ENCODE assay signal across 8 mouse cellular contexts in the genomic region with DNA sequence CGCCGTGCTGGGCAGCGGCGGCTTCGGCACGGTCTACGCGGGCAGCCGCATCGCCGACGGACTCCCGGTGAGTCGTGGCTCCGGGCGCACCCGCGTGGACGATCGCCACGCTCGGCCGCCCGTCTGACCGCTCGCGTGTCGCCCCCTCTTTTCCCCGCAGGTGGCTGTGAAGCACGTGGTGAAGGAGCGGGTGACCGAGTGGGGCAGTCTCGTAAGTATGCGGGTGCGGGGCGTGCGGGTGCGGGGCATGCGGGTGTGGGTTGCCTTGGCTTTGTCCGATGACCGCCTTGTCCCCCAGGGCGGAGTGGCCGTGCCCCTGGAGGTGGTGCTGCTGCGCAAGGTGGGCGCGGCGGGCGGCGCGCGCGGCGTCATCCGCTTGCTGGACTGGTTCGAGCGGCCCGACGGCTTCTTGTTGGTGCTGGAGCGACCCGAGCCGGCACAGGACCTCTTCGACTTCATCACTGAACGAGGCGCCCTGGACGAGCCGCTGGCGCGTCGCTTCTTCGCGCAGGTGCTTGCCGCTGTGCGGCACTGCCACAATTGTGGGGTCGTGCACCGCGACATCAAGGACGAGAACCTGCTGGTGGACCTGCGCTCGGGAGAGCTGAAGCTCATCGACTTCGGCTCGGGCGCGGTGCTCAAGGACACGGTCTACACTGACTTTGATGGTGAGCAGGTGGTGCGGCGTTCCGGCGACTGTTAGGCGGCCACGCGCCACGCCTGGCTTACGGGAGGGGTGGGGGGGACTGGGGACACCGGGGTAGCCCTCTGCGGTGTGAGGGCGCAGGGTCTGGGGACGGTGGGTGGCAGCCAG. TPM values are rescaled to one million over a fixed set of nuclear protein-coding genes. Genes with fewer than 3 reads are reported as not detected.
DNase-seq lines count a peak whose midpoint lies in the region; ATAC-seq and TF ChIP-seq lines count a peak whose summit lies in the region.

No protein-coding gene starts in this region.

- no peaks in the 10 kb centered on the region for H3K27me3 ChIP-seq in heart, embryonic 13.5 days (replicated peaks)
- no peaks in the 10 kb centered on the region for H3K27me3 ChIP-seq in liver, embryonic 16.5 days (ENCODE audit: control insufficient read depth, insufficient read depth, low read depth, low read length)

- peak overlapping the region; percentile 63 for H3K4me3 ChIP-seq in cortical plate, adult 2 months (ENCODE audit: insufficient read depth, low read length)
- peak overlapping the region; percentile 96 for H3K4me3 ChIP-seq in heart, embryonic 13.5 days
- H3K4me3 ChIP-seq in liver, embryonic 16.5 days (ENCODE audit: low read depth, low read length): peak overlapping the region; percentile 68
- peak overlapping the region; percentile 91 for H3K4me3 ChIP-seq in olfactory bulb, adult 2 months (ENCODE audit: insufficient read depth, low read depth, low read length)

- peak overlapping the region; percentile 98 for H3K9ac ChIP-seq in heart, embryonic 13.5 days
- peak overlapping the region; percentile 77 for H3K9ac ChIP-seq in liver, embryonic 16.5 days (ENCODE audit: low read depth, low read length)

- H3K9me3 ChIP-seq in heart, embryonic 13.5 days: no peaks in the 10 kb centered on the region
- H3K9me3 ChIP-seq in liver, embryonic 16.5 days (replicated peaks; ENCODE audit: control insufficient read depth, low read length): no peaks in the 10 kb centered on the region

- peak overlapping the region; percentile 94 for H3K27ac ChIP-seq in cortical plate, adult 2 months (ENCODE audit: insufficient read depth, low read length)
- peak overlapping the region; percentile 97 for H3K27ac ChIP-seq in heart, embryonic 13.5 days (replicated peaks)
- peak overlapping the region; percentile 85 for H3K27ac ChIP-seq in liver, embryonic 16.5 days (ENCODE audit: low read length)
- H3K27ac ChIP-seq in olfactory bulb, adult 2 months (ENCODE audit: insufficient read depth, low read depth, low read length): peak overlapping the region; percentile 80

- peak overlapping the region; percentile 94 for H3K4me2 ChIP-seq in heart, embryonic 13.5 days
- peak overlapping the region; percentile 86 for H3K4me2 ChIP-seq in liver, embryonic 16.5 days (ENCODE audit: low read depth, low read length)

- no peak for TF ChIP-seq CTCF in cortical plate, adult 2 months (IDR thresholded peaks at IDR 0.05; ENCODE audit: extremely low read depth, insufficient read depth, low read length)
- no peak for TF ChIP-seq CTCF in olfactory bulb, adult 2 months (IDR thresholded peaks at IDR 0.05; ENCODE audit: insufficient read depth, low read depth, low read length)

- no peak for ATAC-seq in heart, embryonic 13.5 days (ENCODE audit: extremely low read depth, insufficient number of reproducible peaks, low FRiP score, low TSS enrichment)
- no peak for ATAC-seq in liver, embryonic 16.5 days (ENCODE audit: low read depth)

- peak; percentile 81 for DNase-seq in urinary bladder, adult 18-20 months (ENCODE audit: low spot score in 2 of 2)
- DNase-seq in urinary bladder, postnatal 10 days (ENCODE audit: low spot score): no peak
- peak; percentile 77 for DNase-seq in kidney, postnatal 14 days
- peak; percentile 71 for DNase-seq in thymus, postnatal 4 days

- under 1% methylated on average over 98 of the region's 98 CpGs for WGBS in heart, embryonic 13.5 days
- WGBS in liver, embryonic 16.5 days (ENCODE audit: insufficient replicate concordance): under 1% methylated on average over 98 of the region's 98 CpGs
- under 1% methylated on average over 95 of the region's 98 CpGs for WGBS in olfactory bulb, adult 2 months

- no peak for TF ChIP-seq POLR2A in cortical plate, adult 2 months (IDR thresholded peaks at IDR 0.05; ENCODE audit: extremely low read depth, insufficient read depth, low read length)
- no peak for TF ChIP-seq POLR2A in olfactory bulb, adult 2 months (IDR thresholded peaks at IDR 0.05; ENCODE audit: insufficient read depth, low read depth, low read length)

- peaks cover 26% of the 10 kb centered on the region for H3K36me3 ChIP-seq in heart, embryonic 13.5 days
- H3K36me3 ChIP-seq in liver, embryonic 16.5 days (ENCODE audit: control insufficient read depth, insufficient read depth): peaks cover 6% of the 10 kb centered on the region

- H3K4me1 ChIP-seq in cortical plate, adult 2 months (ENCODE audit: control insufficient read depth, insufficient read depth, low read length): peaks cover 2% of the 10 kb centered on the region; the same call in 1 of the 2 replicates
- peaks cover 63% of the 10 kb centered on the region for H3K4me1 ChIP-seq in heart, embryonic 13.5 days
- H3K4me1 ChIP-seq in liver, embryonic 16.5 days (ENCODE audit: control insufficient read depth, low read depth, low read length): peaks cover 35% of the 10 kb centered on the region
- H3K4me1 ChIP-seq in olfactory bulb, adult 2 months (ENCODE audit: control insufficient read depth, insufficient read depth, low read length): peaks cover 26% of the 10 kb centered on the region

RNA-seq across cellular contexts. Expression of a gene that starts 1.1 kb away (rescaled TPM):
- 14.2 and 16.7 TPM in 2 replicates for polyA plus RNA-seq in cortical plate, adult 2 months (2012; rRNA removed)
- 51.8 and 57.0 TPM in 2 replicates for polyA plus RNA-seq in heart, embryonic 13.5 days (2015; fragmentation: Nextera tagmentation; extraction: Ambion mirVana)
- polyA plus RNA-seq in liver, embryonic 16.5 days (2015; fragmentation: Nextera tagmentation; extraction: Ambion mirVana): 23.9 and 33.8 TPM in 2 replicates
- polyA plus RNA-seq in olfactory bulb, adult 2 months (2012; ENCODE audit: insufficient read depth, insufficient read length, low replicate concordance, missing spikeins): not detected in 2 replicates

RNA-seq across cellular contexts. Expression of a gene that starts 43.6 kb away (rescaled TPM):
- 25.7 and 26.6 TPM in 2 replicates for polyA plus RNA-seq in cortical plate, adult 2 months (2012; rRNA removed)
- 54.1 and 63.7 TPM in 2 replicates for polyA plus RNA-seq in heart, embryonic 13.5 days (2015; fragmentation: Nextera tagmentation; extraction: Ambion mirVana)
- polyA plus RNA-seq in liver, embryonic 16.5 days (2015; fragmentation: Nextera tagmentation; extraction: Ambion mirVana): 39.7 TPM in 2 replicates
- not detected in 2 replicates for polyA plus RNA-seq in olfactory bulb, adult 2 months (2012; ENCODE audit: insufficient read depth, insufficient read length, low replicate concordance, missing spikeins)

RNA-seq across cellular contexts. Expression of a gene that starts 44.0 kb away (rescaled TPM):
- 17.0 and 17.5 TPM in 2 replicates for polyA plus RNA-seq in cortical plate, adult 2 months (2012; rRNA removed)
- polyA plus RNA-seq in heart, embryonic 13.5 days (2015; fragmentation: Nextera tagmentation; extraction: Ambion mirVana): 8.9 and 10.5 TPM in 2 replicates
- 5.5 and 6.0 TPM in 2 replicates for polyA plus RNA-seq in liver, embryonic 16.5 days (2015; fragmentation: Nextera tagmentation; extraction: Ambion mirVana)
- polyA plus RNA-seq in olfactory bulb, adult 2 months (2012; ENCODE audit: insufficient read depth, insufficient read length, low replicate concordance, missing spikeins): not detected in 2 replicates

Comparison
In these comparisons a context has a peak if more than half of its experiments do, and no peak if none do; other contexts are left out.
1. RNA of a gene that starts 1.1 kb away (polyA plus RNA-seq): 51.8 to 57.0 TPM in heart, embryonic 13.5 days, 23.9 to 33.8 TPM in liver, embryonic 16.5 days and 14.2 to 16.7 TPM in cortical plate, adult 2 months; not detected in olfactory bulb, adult 2 months; every median in the first group is over 10 times any median in the second.
2. RNA of a gene that starts 43.6 kb away (polyA plus RNA-seq): 54.1 to 63.7 TPM in heart, embryonic 13.5 days, 39.7 TPM in liver, embryonic 16.5 days and 25.7 to 26.6 TPM in cortical plate, adult 2 months; not detected in olfactory bulb, adult 2 months; every median in the first group is over 10 times any median in the second.
3. Peak in every context shown above with its lines, with median percentiles within 50 percentile points of each other: H3K27ac ChIP-seq and H3K4me3 ChIP-seq.